ENCODE assay signal across 8 mouse cellular contexts in the genomic region with DNA sequence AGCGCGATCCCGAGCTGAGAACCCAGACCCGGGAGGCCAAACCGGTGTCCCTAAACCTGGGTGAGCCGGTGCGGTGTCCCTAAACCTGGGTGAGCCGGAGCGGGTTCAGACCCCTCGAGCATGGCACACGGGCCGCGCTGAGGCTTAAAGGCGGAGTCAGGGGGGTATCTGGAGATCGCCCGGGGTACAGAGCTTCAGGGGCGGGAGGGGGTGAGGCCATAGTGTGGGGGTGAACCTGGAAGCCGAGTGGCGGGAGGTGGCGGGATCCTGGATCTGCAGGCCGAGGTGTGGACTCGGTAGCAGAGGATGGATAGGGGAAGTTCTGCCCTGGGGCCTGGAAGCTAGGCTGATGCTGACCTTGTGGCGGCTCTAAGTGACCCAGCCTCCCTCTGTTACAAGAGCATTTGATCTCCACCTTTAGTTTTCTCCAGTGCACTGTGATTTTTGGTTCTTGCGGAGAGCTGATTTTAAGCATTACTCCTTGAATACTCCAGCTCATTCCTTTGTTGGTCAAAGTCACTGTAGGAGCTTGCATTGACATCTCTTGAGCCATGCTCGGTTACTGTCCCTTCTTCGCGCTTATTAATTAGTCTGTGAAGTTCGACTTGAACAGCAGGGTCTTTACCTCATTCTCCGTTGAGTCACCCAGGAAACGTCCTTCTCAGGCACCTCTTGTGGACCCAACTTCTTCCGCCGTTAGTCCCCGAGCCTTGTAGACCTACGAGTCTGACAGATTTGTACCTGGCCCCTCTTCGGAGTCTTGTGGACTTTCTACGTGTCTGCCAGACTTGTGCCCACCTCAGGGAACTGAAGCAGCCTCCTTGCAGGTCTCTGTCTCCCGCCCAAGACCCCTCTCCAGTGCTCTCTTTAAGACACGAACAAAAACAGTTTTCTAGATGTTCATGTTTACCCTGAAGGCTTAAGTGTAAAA. TPM values are rescaled to one million over a fixed set of nuclear protein-coding genes. Genes with fewer than 3 reads are reported as not detected.
DNase-seq lines count a peak whose midpoint lies in the region; ATAC-seq lines count a peak whose summit lies in the region.

No protein-coding gene starts in this region.

- no peaks in the 10 kb centered on the region for H3K36me3 ChIP-seq in heart, embryonic 12.5 days
- H3K36me3 ChIP-seq in forebrain, embryonic 12.5 days (replicated peaks), result no peaks in the 10 kb centered on the region
- H3K36me3 ChIP-seq in limb, embryonic 11.5 days (ENCODE audit: control insufficient read depth, insufficient read depth, low read length), result no peaks in the 10 kb centered on the region
- H3K36me3 ChIP-seq in midbrain, embryonic 12.5 days, result no peaks in the 10 kb centered on the region

- ATAC-seq in heart, embryonic 12.5 days (ENCODE audit: insufficient number of reproducible peaks, low FRiP score), result peak; percentile 68
- peak; percentile 66 for ATAC-seq in forebrain, embryonic 12.5 days (ENCODE audit: low FRiP score)
- ATAC-seq in limb, embryonic 11.5 days (ENCODE audit: insufficient number of reproducible peaks, low FRiP score, low TSS enrichment, low read depth), result peak; percentile 42
- no peak; the same call in 1 of the 2 replicates for ATAC-seq in midbrain, embryonic 12.5 days (ENCODE audit: low FRiP score, low read depth)

- H3K27me3 ChIP-seq in heart, embryonic 12.5 days (replicated peaks), result no peaks in the 10 kb centered on the region
- H3K27me3 ChIP-seq in forebrain, embryonic 12.5 days, result no peaks in the 10 kb centered on the region
- no peaks in the 10 kb centered on the region for H3K27me3 ChIP-seq in limb, embryonic 11.5 days (ENCODE audit: control insufficient read depth, insufficient read depth, low read length)
- H3K27me3 ChIP-seq in midbrain, embryonic 12.5 days, result no peaks in the 10 kb centered on the region

- H3K4me1 ChIP-seq in heart, embryonic 12.5 days (replicated peaks), result peaks cover 17% of the 10 kb centered on the region
- peaks cover 28% of the 10 kb centered on the region for H3K4me1 ChIP-seq in forebrain, embryonic 12.5 days
- peaks cover 6% of the 10 kb centered on the region for H3K4me1 ChIP-seq in limb, embryonic 11.5 days (ENCODE audit: control insufficient read depth, insufficient read depth, low read length)
- H3K4me1 ChIP-seq in midbrain, embryonic 12.5 days, result peaks cover 20% of the 10 kb centered on the region

- peak overlapping the region; percentile 81 for H3K4me3 ChIP-seq in heart, embryonic 12.5 days
- peak overlapping the region; percentile 84 for H3K4me3 ChIP-seq in forebrain, embryonic 12.5 days (replicated peaks)
- H3K4me3 ChIP-seq in limb, embryonic 11.5 days (ENCODE audit: low read depth, low read length), result peak overlapping the region; percentile 76
- H3K4me3 ChIP-seq in midbrain, embryonic 12.5 days, result peak overlapping the region; percentile 82

- H3K27ac ChIP-seq in heart, embryonic 12.5 days (ENCODE audit: poor library complexity, severe bottlenecking), result peak overlapping the region; percentile 83
- H3K27ac ChIP-seq in forebrain, embryonic 12.5 days, result peak overlapping the region; percentile 96
- H3K27ac ChIP-seq in limb, embryonic 11.5 days (replicated peaks; ENCODE audit: low read depth, low read length), result peak overlapping the region; percentile 72
- peak overlapping the region; percentile 91 for H3K27ac ChIP-seq in midbrain, embryonic 12.5 days (replicated peaks)

- peak overlapping the region; percentile 88 for H3K4me2 ChIP-seq in heart, embryonic 12.5 days
- H3K4me2 ChIP-seq in forebrain, embryonic 12.5 days, result peak overlapping the region; percentile 90
- H3K4me2 ChIP-seq in limb, embryonic 11.5 days (ENCODE audit: low read depth, severe bottlenecking), result peak overlapping the region; percentile 56
- peak overlapping the region; percentile 96 for H3K4me2 ChIP-seq in midbrain, embryonic 12.5 days (replicated peaks)

- WGBS in heart, embryonic 12.5 days, result under 1% methylated on average over 38 of the region's 38 CpGs
- under 1% methylated on average over 37 of the region's 38 CpGs for WGBS in forebrain, embryonic 12.5 days
- under 1% methylated on average over 38 of the region's 38 CpGs for WGBS in limb, embryonic 11.5 days
- WGBS in midbrain, embryonic 12.5 days, result under 1% methylated on average over 38 of the region's 38 CpGs

- intact Hi-C loops in heart, postnatal 36 days (cut with DNase I), result loop anchor here (2.0 to 5.0 kb wide), 2 partner anchors 119 to 147 kb away; a partner anchor contains a TSS

- DNase-seq in heart, postnatal 36 days, result no peak
- DNase-seq in Muller cell, postnatal 12 days (ENCODE audit: inconsistent ontology term), result peak; percentile 36
- DNase-seq in limb, embryonic 11.5 days (ENCODE audit: low spot score), result peak; percentile 38
- peak; percentile 73 for DNase-seq in thymus, postnatal 14 days
- no peak for DNase-seq in ovary, postnatal 14 days (ENCODE audit: low spot score)

- H3K9me3 ChIP-seq in heart, embryonic 12.5 days (replicated peaks), result no peaks in the 10 kb centered on the region
- no peaks in the 10 kb centered on the region for H3K9me3 ChIP-seq in forebrain, embryonic 12.5 days
- H3K9me3 ChIP-seq in limb, embryonic 11.5 days (ENCODE audit: control insufficient read depth, low read length), result no peaks in the 10 kb centered on the region
- H3K9me3 ChIP-seq in midbrain, embryonic 12.5 days, result no peaks in the 10 kb centered on the region

- peak overlapping the region; percentile 79 for H3K9ac ChIP-seq in heart, embryonic 12.5 days
- H3K9ac ChIP-seq in forebrain, embryonic 12.5 days, result peak overlapping the region; percentile 95
- H3K9ac ChIP-seq in limb, embryonic 11.5 days (ENCODE audit: low read length), result peak overlapping the region; percentile 90
- peak overlapping the region; percentile 93 for H3K9ac ChIP-seq in midbrain, embryonic 12.5 days (replicated peaks)

RNA-seq across cellular contexts. Expression of a gene that starts 0.9 kb away (rescaled TPM):
- polyA plus RNA-seq in heart, embryonic 12.5 days (2016; fragmentation: Nextera tagmentation; extraction: Ambion mirVana), result 59.1 and 62.4 TPM in 2 replicates
- total RNA-seq in heart, postnatal 36 days (2021), result 1 to 10 TPM; 3.5 to 4.0 TPM
- 180 and 188 TPM in 2 replicates for polyA plus RNA-seq in forebrain, embryonic 12.5 days (2016; fragmentation: Nextera tagmentation; extraction: Ambion mirVana)
- 136 and 142 TPM in 2 replicates for polyA plus RNA-seq in limb, embryonic 11.5 days (2014; fragmentation: Nextera tagmentation; extraction: Ambion mirVana)
- 166 and 168 TPM in 2 replicates for polyA plus RNA-seq in midbrain, embryonic 12.5 days (2016; fragmentation: Nextera tagmentation; extraction: Ambion mirVana)

RNA-seq across cellular contexts. Expression of a gene that starts 0.9 kb away (rescaled TPM):
- polyA plus RNA-seq in heart, embryonic 12.5 days (2016; fragmentation: Nextera tagmentation; extraction: Ambion mirVana), result 11.2 and 14.2 TPM in 2 replicates
- total RNA-seq in heart, postnatal 36 days (2021), result 1 to 10 TPM; 2.4 to 2.9 TPM
- polyA plus RNA-seq in forebrain, embryonic 12.5 days (2016; fragmentation: Nextera tagmentation; extraction: Ambion mirVana), result 10.2 and 10.9 TPM in 2 replicates
- 10.8 and 11.0 TPM in 2 replicates for polyA plus RNA-seq in limb, embryonic 11.5 days (2014; fragmentation: Nextera tagmentation; extraction: Ambion mirVana)
- polyA plus RNA-seq in midbrain, embryonic 12.5 days (2016; fragmentation: Nextera tagmentation; extraction: Ambion mirVana), result 9.7 and 13.4 TPM in 2 replicates

Comparison
In these comparisons a context has a peak if more than half of its experiments do, and no peak if none do; other contexts are left out.
1. DNase-seq: peak in Muller cell, postnatal 12 days (single experiment), limb, embryonic 11.5 days (single experiment) and thymus, postnatal 14 days (single experiment); none in heart, postnatal 36 days (0 of 2) and ovary, postnatal 14 days (single experiment).
2. Peak in every context shown above with its lines, with median percentiles within 50 percentile points of each other: H3K27ac ChIP-seq, H3K4me2 ChIP-seq, H3K4me3 ChIP-seq and H3K9ac ChIP-seq.